Mouse (Mus musculus) heart, adult 2 months (tissue): ENCODE results near the gene Epn1. TPM values are rescaled to one million over a fixed set of nuclear protein-coding genes. Genes with fewer than 3 reads are reported as not detected.
A peak's percentile ranks its signal among the peaks of the same experiment; 100 is the strongest.

Source experiments
- DNase-seq, 2 experiments: peaks; one replicate each; pipeline ENCODE4 v3.0.0; 2021
- H3K27ac ChIP-seq: fragments of 200-600 bp; 2 replicates; pipeline ENCODE4 v1.8.1; 2022
- H3K27me3 ChIP-seq: fragments of 200-500 bp; 2 replicates; pipeline ENCODE4 v1.6.1; 2012; ENCODE audit warnings: mild to moderate bottlenecking, low read length, inconsistent platforms, mixed read lengths; ENCODE audit not compliant: control insufficient read depth, insufficient read depth
- H3K36me3 ChIP-seq: fragments of 200-500 bp; 2 replicates; pipeline ENCODE4 v1.6.1; 2012; ENCODE audit warnings: low read length, inconsistent platforms; ENCODE audit not compliant: control insufficient read depth, insufficient read depth
- H3K4me1 ChIP-seq: fragments of 200-500 bp; 2 replicates; pipeline ENCODE4 v1.6.1; 2011; ENCODE audit warnings: low read length; ENCODE audit not compliant: control insufficient read depth, insufficient read depth
- H3K4me3 ChIP-seq: fragments of 200-600 bp; 2 replicates; pipeline ENCODE4 v1.8.1; 2022
- H3K79me2 ChIP-seq: fragments of 200-500 bp; replicated peaks from 2 replicates; pipeline ENCODE4 v1.6.1; 2012; ENCODE audit warnings: mild to moderate bottlenecking, inconsistent platforms, low read length, moderate library complexity, mixed read lengths; ENCODE audit not compliant: control insufficient read depth, insufficient read depth
- H3K9ac ChIP-seq: fragments of 200-500 bp; 2 replicates; pipeline ENCODE4 v1.6.1; 2012; ENCODE audit warnings: low read depth, mild to moderate bottlenecking, control low read depth, inconsistent platforms, low read length, mixed read lengths
- CTCF ChIP-seq: fragments of 200-600 bp; IDR thresholded peaks from 2 replicates; pipeline ENCODE4 v1.8.1; 2022; ENCODE audit warnings: antibody characterized with exemption, mild to moderate bottlenecking, moderate library complexity
- EP300 ChIP-seq: fragments of 200-500 bp; IDR thresholded peaks from 2 replicates; pipeline ENCODE4 v1.6.1; 2011; ENCODE audit warnings: low read depth, low read length, control low read depth; ENCODE audit not compliant: insufficient read depth
- POLR2A ChIP-seq: fragments of 200-500 bp; IDR thresholded peaks from 2 replicates; pipeline ENCODE4 v1.6.1; 2011; ENCODE audit warnings: mild to moderate bottlenecking, low read depth, low read length, control low read depth; ENCODE audit not compliant: insufficient read depth
- WGBS: fragments of 180-500 bp; shearing (Covaris S2); methylation state at CpG from one replicate; pipeline ENCODE4 v1.1.7; 2018; 5-methylcytosine and 5-hydroxymethylcytosine counted together
- intact Hi-C: fragments of 180-260 bp; cut with DNase I; formaldehyde crosslinking; loops from one replicate; pipeline ENCODE4 v1.15.1; 2025
- polyA plus RNA-seq: library from polyadenylated mRNA; depleted of rRNA; stranded (reverse); fragments of >200 nt; gene quantifications from 2 replicates; pipeline ENCODE4 v1.2.3, GENCODE M21; 2012
- total RNA-seq, 2 experiments: library from RNA; stranded (reverse); gene quantifications; 2 replicates each; pipeline ENCODE4 v1.2.3; 2021

Epn1 gene
- total and polyA plus RNA-seq, 3 experiments: 160 to 192 (median 174) TPM

DNA sequence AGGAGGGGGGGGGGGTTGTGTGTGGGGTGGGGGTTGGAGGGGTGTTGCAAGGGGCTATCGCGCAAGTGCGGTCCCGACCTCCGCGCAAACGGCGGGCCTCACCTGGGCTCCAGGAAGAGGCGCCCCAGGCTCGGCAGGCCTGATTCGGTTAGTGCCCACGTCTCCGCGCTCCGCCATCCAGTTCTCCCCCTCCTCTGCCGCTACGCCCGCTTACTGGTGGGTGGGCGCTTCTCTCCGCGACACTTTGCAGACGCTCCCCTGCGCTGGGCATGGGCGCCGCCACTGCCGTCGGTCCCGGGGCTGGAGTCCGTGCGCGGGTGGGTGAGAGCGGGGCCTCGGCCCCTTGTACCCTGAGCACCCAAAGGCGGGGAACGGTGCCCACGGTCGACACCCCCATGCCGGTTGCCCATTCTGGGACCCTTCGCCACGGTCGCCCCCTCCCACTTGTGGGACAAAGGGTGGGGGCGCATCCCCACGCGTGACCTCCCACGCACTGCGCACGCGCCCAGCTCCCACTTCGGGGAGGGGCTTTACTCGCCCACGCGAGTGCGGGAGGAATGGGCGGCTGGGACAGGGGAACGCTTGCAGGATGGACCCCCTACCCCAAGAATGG, 23.3 kb upstream of the Epn1 start:
- H3K4me1 ChIP-seq: peaks cover 3% of the 10 kb centered on the region
- intact Hi-C loops: no loop called here
- no peaks in the 10 kb centered on the region for H3K36me3 ChIP-seq
- peaks cover 20% of the 10 kb centered on the region for H3K27me3 ChIP-seq
- TF ChIP-seq CTCF (no peak), POLR2A (no peak), EP300 (no peak)
- no peaks in the 10 kb centered on the region for H3K79me2 ChIP-seq
- H3K9ac ChIP-seq: no peak overlapping the region
- 4% methylated on average over 53 of the region's 55 CpGs for WGBS
- DNase-seq: no peak
- H3K4me3 ChIP-seq: no peak overlapping the region
- H3K27ac ChIP-seq: no peak overlapping the region

DNA sequence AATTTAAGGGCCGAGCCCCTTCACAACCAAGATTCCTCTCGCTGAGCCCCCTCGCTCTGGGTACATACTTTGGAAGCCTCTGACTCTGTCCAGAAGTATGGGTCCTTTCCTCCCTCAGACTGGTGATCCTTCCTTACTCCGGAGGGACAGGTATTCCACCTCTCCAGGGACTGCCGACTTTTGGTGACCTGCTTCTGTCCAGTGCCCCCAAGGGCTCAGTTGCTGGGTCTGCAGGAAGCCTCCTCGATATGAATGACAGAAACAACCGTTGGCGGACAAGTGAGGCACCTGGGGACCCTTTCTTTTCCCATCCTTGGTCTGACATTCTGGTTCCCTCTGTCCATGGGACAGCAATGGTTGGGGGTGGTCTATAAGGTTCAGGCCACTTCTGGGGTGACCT, 22.7 kb upstream of the Epn1 start:
- no peaks in the 10 kb centered on the region for H3K36me3 ChIP-seq
- peaks cover 20% of the 10 kb centered on the region for H3K27me3 ChIP-seq
- H3K27ac ChIP-seq: no peak overlapping the region
- H3K79me2 ChIP-seq: no peaks in the 10 kb centered on the region
- H3K4me1 ChIP-seq: peaks cover 3% of the 10 kb centered on the region
- H3K9ac ChIP-seq: no peak overlapping the region
- no peak for DNase-seq
- WGBS: 36% methylated on average over 8 of the region's 8 CpGs
- no peak overlapping the region for H3K4me3 ChIP-seq
- intact Hi-C loops: no loop called here
- TF ChIP-seq POLR2A (no peak), CTCF (no peak), EP300 (no peak)

- peaks cover 20% of the 10 kb centered on the region for H3K27me3 ChIP-seq
- no peak for DNase-seq
- H3K36me3 ChIP-seq: no peaks in the 10 kb centered on the region
- 38% methylated on average over 11 of the region's 11 CpGs for WGBS
- H3K9ac ChIP-seq: no peak overlapping the region
- no peaks in the 10 kb centered on the region for H3K79me2 ChIP-seq
- intact Hi-C loops: no loop called here
- H3K4me3 ChIP-seq: no peak overlapping the region
- H3K27ac ChIP-seq: no peak overlapping the region
- H3K4me1 ChIP-seq: peaks cover 2% of the 10 kb centered on the region; the same call in 1 of the 2 replicates
- TF ChIP-seq EP300 (no peak), POLR2A (no peak), CTCF (no peak)
Observed at GRCm38 (mm10) chr7:5057804-5058203, 22.2 kb upstream of the Epn1 start.

- Histone ChIP-seq H3K4me3 (no peak overlapping the region), H3K9ac (no peak overlapping the region), H3K4me1 (peaks cover 2% of the 10 kb centered on the region), H3K27me3 (peaks cover 14% of the 10 kb centered on the region), H3K79me2 (no peaks in the 10 kb centered on the region), H3K36me3 (peaks cover 4% of the 10 kb centered on the region; the same call in 1 of the 2 replicates), H3K27ac (no peak overlapping the region)
- intact Hi-C loops: no loop called here
- WGBS: 85% methylated on average over 1 of the region's 1 CpGs
- TF ChIP-seq CTCF (no peak), EP300 (no peak), POLR2A (no peak)
- no peak for DNase-seq
Observed at GRCm38 (mm10) chr7:5058631-5059030, 21.4 kb upstream of the Epn1 start.

DNA sequence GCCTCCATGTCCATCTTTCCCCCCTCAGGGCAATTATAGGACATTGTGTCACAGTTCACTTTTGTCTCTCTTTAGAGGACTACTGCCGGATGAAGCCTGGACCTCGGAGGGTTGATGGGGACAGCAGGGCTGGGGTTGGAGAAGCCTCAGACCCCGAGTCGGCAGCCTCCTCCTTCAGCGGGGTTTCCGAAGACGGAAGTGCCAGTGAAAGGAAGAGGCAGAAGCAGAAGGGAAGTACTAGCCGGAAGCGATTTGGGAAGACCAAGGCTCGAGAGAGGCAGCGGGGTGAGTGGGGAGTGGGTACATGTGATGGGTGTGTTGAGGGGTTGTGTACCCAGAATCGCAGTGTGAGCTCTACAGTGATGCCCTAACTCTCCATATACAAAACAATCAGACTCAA, 20.6 kb upstream of the Epn1 start:
- Histone ChIP-seq H3K9ac (no peak overlapping the region), H3K36me3 (peaks cover 11% of the 10 kb centered on the region), H3K4me3 (no peak overlapping the region), H3K27ac (no peak overlapping the region), H3K79me2 (no peaks in the 10 kb centered on the region; the same call in 1 of the 2 replicates), H3K27me3 (peaks cover 11% of the 10 kb centered on the region), H3K4me1 (peaks cover 4% of the 10 kb centered on the region)
- TF ChIP-seq CTCF (no peak), EP300 (no peak)
- 88% methylated on average over 12 of the region's 12 CpGs for WGBS
- intact Hi-C loops: no loop called here
- peak in 1 of 2 experiments; percentile 33 for DNase-seq

DNA sequence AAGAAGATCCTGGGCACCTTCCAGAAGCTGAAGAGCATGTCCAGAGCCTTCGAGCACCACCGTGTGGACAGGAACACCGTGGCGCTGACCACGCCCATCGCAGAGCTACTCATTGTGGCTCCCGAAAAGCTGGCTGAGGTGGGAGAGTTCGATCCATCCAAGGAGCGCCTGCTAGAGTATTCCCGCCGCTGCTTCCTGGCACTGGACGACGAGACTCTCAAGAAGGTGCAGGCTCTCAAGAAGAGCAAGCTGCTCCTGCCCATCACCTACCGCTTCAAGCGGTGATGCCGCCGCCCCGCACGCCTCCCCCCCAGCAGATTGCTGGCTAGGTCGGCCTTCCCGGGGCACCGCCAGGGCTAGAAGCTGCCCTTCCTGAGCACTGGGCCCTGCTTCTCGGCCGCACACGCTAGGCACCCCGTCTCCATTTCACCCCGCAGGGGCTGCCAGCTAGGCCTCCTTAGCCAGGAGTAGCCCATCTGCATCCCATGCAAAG, 19.8 kb upstream of the Epn1 start:
- DNase-seq: peak; percentile 79 to 84
- Histone ChIP-seq H3K4me3 (peak overlapping the region; percentile 93), H3K27me3 (peaks cover 8% of the 10 kb centered on the region), H3K9ac (peak overlapping the region; percentile 46), H3K4me1 (peaks cover 4% of the 10 kb centered on the region), H3K27ac (peak overlapping the region; percentile 100), H3K36me3 (peaks cover 13% of the 10 kb centered on the region), H3K79me2 (no peaks in the 10 kb centered on the region; the same call in 1 of the 2 replicates)
- TF ChIP-seq CTCF (peak; percentile 82), POLR2A (no peak), EP300 (peak; percentile 85)
- intact Hi-C loops: loop anchor here (2.0 to 10.0 kb wide), 3 partner anchors 67 to 375 kb away; partner anchors contain the start of genes Hspbp1 and Kmt5c
- WGBS: 3% methylated on average over 27 of the region's 27 CpGs
